Mouse (Mus musculus): ENCODE data around the gene Gm21887. TPM values are rescaled to one million over a fixed set of nuclear protein-coding genes. Genes with fewer than 3 reads are reported as not detected.
"Not testable (repeated sequence)": the region's sequence is repeated elsewhere in the genome, so short reads cannot be mapped to it uniquely, and the experiment has no call there.

Gene Gm21887
- total RNA-seq, 1 experiment from 2014 or later, result 32.2 TPM

GRCm38 (mm10) chrX:169994866-169995711, 14.4 kb upstream of the Gm21887 start:
- ATAC-seq (replicated peaks; ENCODE audit: insufficient number of reproducible peaks, low FRiP score, low TSS enrichment, poor library complexity, severe bottlenecking), result not testable (repeated sequence)

GRCm38 (mm10) chrX:169995909-169996521, 13.4 kb upstream of the Gm21887 start:
- not testable (repeated sequence) for ATAC-seq (replicated peaks; ENCODE audit: insufficient number of reproducible peaks, low FRiP score, low TSS enrichment, poor library complexity, severe bottlenecking)

GRCm38 (mm10) chrX:169996926-169997325, 12.5 kb upstream of the Gm21887 start:
- ATAC-seq (replicated peaks; ENCODE audit: insufficient number of reproducible peaks, low FRiP score, low TSS enrichment, poor library complexity, severe bottlenecking), result peak; percentile 32

- ATAC-seq (replicated peaks; ENCODE audit: insufficient number of reproducible peaks, low FRiP score, low TSS enrichment, poor library complexity, severe bottlenecking), result not testable (repeated sequence)
Measured at GRCm38 (mm10) chrX:169997456-169997853, 12.0 kb upstream of the Gm21887 start.

- ATAC-seq (replicated peaks; ENCODE audit: insufficient number of reproducible peaks, low FRiP score, low TSS enrichment, poor library complexity, severe bottlenecking), result peak; percentile 54
Measured at GRCm38 (mm10) chrX:169997854-169998456, 11.5 kb upstream of the Gm21887 start.

GRCm38 (mm10) chrX:169998559-169999219, 10.8 kb upstream of the Gm21887 start:
- not testable (repeated sequence) for ATAC-seq (replicated peaks; ENCODE audit: insufficient number of reproducible peaks, low FRiP score, low TSS enrichment, poor library complexity, severe bottlenecking)

- not testable (repeated sequence) for ATAC-seq (replicated peaks; ENCODE audit: insufficient number of reproducible peaks, low FRiP score, low TSS enrichment, poor library complexity, severe bottlenecking)
Measured at GRCm38 (mm10) chrX:169999226-169999883, 10.1 kb upstream of the Gm21887 start.

GRCm38 (mm10) chrX:169999912-170000641, 9.4 kb upstream of the Gm21887 start:
- not testable (repeated sequence) for ATAC-seq (replicated peaks; ENCODE audit: insufficient number of reproducible peaks, low FRiP score, low TSS enrichment, poor library complexity, severe bottlenecking)

- ATAC-seq (replicated peaks; ENCODE audit: insufficient number of reproducible peaks, low FRiP score, low TSS enrichment, poor library complexity, severe bottlenecking), result not testable (repeated sequence)
Measured at GRCm38 (mm10) chrX:170000642-170001387, 8.6 kb upstream of the Gm21887 start.

- ATAC-seq (replicated peaks; ENCODE audit: insufficient number of reproducible peaks, low FRiP score, low TSS enrichment, poor library complexity, severe bottlenecking), result not testable (repeated sequence)
Measured at GRCm38 (mm10) chrX:170001388-170001695, 8.1 kb upstream of the Gm21887 start.

GRCm38 (mm10) chrX:170002510-170003197, 6.8 kb upstream of the Gm21887 start:
- not testable (repeated sequence) for ATAC-seq (replicated peaks; ENCODE audit: insufficient number of reproducible peaks, low FRiP score, low TSS enrichment, poor library complexity, severe bottlenecking)

GRCm38 (mm10) chrX:170003536-170003935, 5.9 kb upstream of the Gm21887 start:
- ATAC-seq (replicated peaks; ENCODE audit: insufficient number of reproducible peaks, low FRiP score, low TSS enrichment, poor library complexity, severe bottlenecking), result not testable (repeated sequence)

- not testable (repeated sequence) for ATAC-seq (replicated peaks; ENCODE audit: insufficient number of reproducible peaks, low FRiP score, low TSS enrichment, poor library complexity, severe bottlenecking)
Measured at GRCm38 (mm10) chrX:170004236-170004635, 5.2 kb upstream of the Gm21887 start.

- not testable (repeated sequence) for ATAC-seq (replicated peaks; ENCODE audit: insufficient number of reproducible peaks, low FRiP score, low TSS enrichment, poor library complexity, severe bottlenecking)
Measured at GRCm38 (mm10) chrX:170004793-170005192, 4.7 kb upstream of the Gm21887 start.

GRCm38 (mm10) chrX:170005194-170005593, 4.3 kb upstream of the Gm21887 start:
- not testable (repeated sequence) for ATAC-seq (replicated peaks; ENCODE audit: insufficient number of reproducible peaks, low FRiP score, low TSS enrichment, poor library complexity, severe bottlenecking)

- not testable (repeated sequence) for ATAC-seq (replicated peaks; ENCODE audit: insufficient number of reproducible peaks, low FRiP score, low TSS enrichment, poor library complexity, severe bottlenecking)
Measured at GRCm38 (mm10) chrX:170005695-170006297, 3.7 kb upstream of the Gm21887 start.

Measured in monocyte, adult 5-6 weeks (primary cell).